Mouse (Mus musculus): Measurements from ENCODE around the gene Slc17a8. TPM values are rescaled to one million over a fixed set of nuclear protein-coding genes. Genes with fewer than 3 reads are reported as not detected.

The Slc17a8 gene
- not detected for total RNA-seq (2023)

DNA sequence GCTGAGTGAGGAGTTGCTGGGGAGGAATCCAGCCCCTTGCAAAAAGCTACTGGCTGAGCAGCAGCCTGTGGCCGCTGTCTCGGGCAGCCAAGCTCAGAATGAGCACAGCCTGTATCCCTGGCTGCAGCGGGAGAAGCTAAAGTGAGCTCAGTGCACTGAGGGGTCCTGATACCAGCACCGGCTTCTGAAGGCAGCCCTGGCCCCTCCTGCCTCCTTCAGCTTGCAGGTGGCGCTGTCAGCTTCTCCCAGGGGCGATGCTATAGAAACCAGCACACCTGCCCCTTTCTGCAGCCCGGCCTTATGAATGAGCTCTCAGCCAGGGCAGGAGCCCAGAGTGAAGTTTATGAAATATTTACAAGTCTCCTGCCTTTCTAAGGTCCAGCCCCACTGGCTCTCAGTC lies at the start of gene Slc17a8:
Gene Slc17a8 (minus strand): TSS at position 125 of the 400 bp plus-strand sequence.

DNA sequence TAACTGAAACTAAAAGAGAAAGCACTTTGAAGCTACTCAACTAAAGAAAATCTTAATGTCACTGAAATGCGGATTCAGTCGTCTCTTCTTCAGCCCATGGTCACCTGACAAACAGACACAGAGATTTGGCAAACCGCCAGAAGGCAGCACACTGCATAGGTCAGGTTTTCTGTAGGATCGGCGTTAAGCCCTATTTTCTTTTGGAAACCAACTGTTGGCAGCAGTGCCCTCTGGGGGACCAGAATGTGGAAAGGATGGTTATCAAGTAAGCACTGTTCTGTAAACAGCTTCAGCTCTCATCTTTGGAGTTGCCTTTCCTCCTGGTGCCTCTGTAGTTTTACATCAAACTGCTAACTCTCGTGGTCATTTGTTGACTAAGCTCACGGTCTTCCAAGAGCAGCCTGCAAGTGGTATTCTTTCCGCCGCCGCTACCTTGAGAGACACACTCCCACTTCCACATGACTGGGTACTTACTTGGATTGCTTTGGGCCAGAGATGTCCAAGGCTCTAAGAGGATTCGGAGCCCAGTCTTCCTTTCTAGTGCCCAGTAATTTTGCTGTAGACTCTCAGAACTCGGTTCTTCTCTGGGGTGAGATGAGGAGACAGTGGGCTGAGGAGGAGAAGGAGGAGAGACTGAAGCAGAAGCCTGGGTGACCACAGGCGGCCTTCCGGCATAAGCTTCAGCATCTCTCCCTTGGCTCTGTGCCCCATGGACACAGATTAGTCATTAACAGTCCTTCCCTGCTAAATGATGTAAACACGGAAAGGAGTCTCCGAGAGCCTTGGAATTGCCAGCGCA lies 87.9 kb downstream of the Slc17a8 start, which contains the start of gene Nr1h4:
Gene Nr1h4 (minus strand): TSS at position 657 of the 799 bp plus-strand sequence.

Other genes with a start within 250 kb of the Slc17a8 start
- gene Gas2l3, start 177.3 kb downstream of the Slc17a8 start, total RNA-seq (2023): 1 to 10 TPM in 1 of 2 experiments, under 1 TPM in 1; 0.86 to 1.5 TPM
- gene Nr1h4, start 87.7 kb downstream of the Slc17a8 start, total RNA-seq (2023): not detected
- gene Scyl2, start 65.0 kb upstream of the Slc17a8 start, total RNA-seq (2023): 10 to 100 TPM; 37.3 to 42.2 TPM
- gene Actr6, start 111.0 kb upstream of the Slc17a8 start, total RNA-seq (2023): 10 to 100 TPM; 20.2 to 24.4 TPM
- 10 to 100 TPM; 70.0 to 73.0 TPM for gene Uhrf1bp1l, start 123.7 kb upstream of the Slc17a8 start, total RNA-seq (2023)